Mouse (Mus musculus): ENCODE measurements around the gene Ak6. TPM values are rescaled to one million over a fixed set of nuclear protein-coding genes. Genes with fewer than 3 reads are reported as not detected.

Ak6 gene
- polyA plus RNA-seq, 1 experiment from 2014 or later = 219 TPM

Other genes starting within 250 kb of the Ak6 start
- gene Naip1, start 198.1 kb upstream of the Ak6 start, polyA plus RNA-seq (2015; fragmentation: Nextera tagmentation; extraction: Ambion mirVana) = not detected in 2 replicates
- 42.5 and 47.7 TPM in 2 replicates for gene Gtf2h2, start 158.4 kb upstream of the Ak6 start, polyA plus RNA-seq (2015; fragmentation: Nextera tagmentation; extraction: Ambion mirVana)
- 5.3 and 6.4 TPM in 2 replicates for gene Ocln, start 98.3 kb upstream of the Ak6 start, polyA plus RNA-seq (2015; fragmentation: Nextera tagmentation; extraction: Ambion mirVana)
- gene Marveld2, start 34.0 kb upstream of the Ak6 start, polyA plus RNA-seq (2015; fragmentation: Nextera tagmentation; extraction: Ambion mirVana) = 6.0 and 6.4 TPM in 2 replicates
- gene Rad17, start 72 bp downstream of the Ak6 start, polyA plus RNA-seq (2015; fragmentation: Nextera tagmentation; extraction: Ambion mirVana) = 15.2 and 18.6 TPM in 2 replicates
- 15.9 and 16.8 TPM in 2 replicates for gene Taf9, start 600 bp downstream of the Ak6 start, polyA plus RNA-seq (2015; fragmentation: Nextera tagmentation; extraction: Ambion mirVana)
- gene Ccdc125, start 18.7 kb downstream of the Ak6 start, polyA plus RNA-seq (2015; fragmentation: Nextera tagmentation; extraction: Ambion mirVana) = 5.3 and 6.0 TPM in 2 replicates
- gene Cdk7, start 80.0 kb downstream of the Ak6 start, polyA plus RNA-seq (2015; fragmentation: Nextera tagmentation; extraction: Ambion mirVana) = 49.1 and 54.9 TPM in 2 replicates
- gene Mrps36, start 93.7 kb downstream of the Ak6 start, polyA plus RNA-seq (2015; fragmentation: Nextera tagmentation; extraction: Ambion mirVana) = 159 and 167 TPM in 2 replicates
- gene Cenph, start 124.9 kb downstream of the Ak6 start, polyA plus RNA-seq (2015; fragmentation: Nextera tagmentation; extraction: Ambion mirVana) = 46.2 and 57.1 TPM in 2 replicates
- gene Ccnb1, start 135.6 kb downstream of the Ak6 start, polyA plus RNA-seq (2015; fragmentation: Nextera tagmentation; extraction: Ambion mirVana) = 277 and 297 TPM in 2 replicates
- gene Slc30a5, start 182.4 kb downstream of the Ak6 start, polyA plus RNA-seq (2015; fragmentation: Nextera tagmentation; extraction: Ambion mirVana) = 27.0 and 34.3 TPM in 2 replicates